Mouse (Mus musculus) ES-Bruce4 (cell line): ENCODE measurements around the gene Hist1h1a. TPM values are rescaled to one million over a fixed set of nuclear protein-coding genes. Genes with fewer than 3 reads are reported as not detected.

Experiments
- H3K27ac ChIP-seq: 2 replicates; pipeline ENCODE4 v1.5.1; 2012; ENCODE audit warnings: low read length, inconsistent platforms; ENCODE audit not compliant: insufficient read depth
- H3K27me3 ChIP-seq: 2 replicates; pipeline ENCODE4 v1.6.1; 2012; ENCODE audit warnings: mild to moderate bottlenecking, low read length, inconsistent platforms; ENCODE audit not compliant: control insufficient read depth, poor library complexity, insufficient read depth, severe bottlenecking
- H3K36me3 ChIP-seq: 2 replicates; pipeline ENCODE4 v1.6.1; 2012; ENCODE audit warnings: inconsistent platforms, mild to moderate bottlenecking, low read length, moderate library complexity; ENCODE audit not compliant: control insufficient read depth, poor library complexity, insufficient read depth, severe bottlenecking
- H3K4me1 ChIP-seq: one replicate; pipeline ENCODE4 v1.8.1; 2011; ENCODE audit warnings: low read length; ENCODE audit not compliant: control insufficient read depth, insufficient read depth
- H3K4me3 ChIP-seq: 2 replicates; pipeline ENCODE4 v1.5.1; 2011; ENCODE audit warnings: low read depth, mild to moderate bottlenecking, low read length
- H3K9ac ChIP-seq: 2 replicates; pipeline ENCODE4 v1.6.1; 2012; ENCODE audit warnings: low read depth, mild to moderate bottlenecking, inconsistent platforms; ENCODE audit not compliant: poor library complexity, severe bottlenecking
- H3K9me3 ChIP-seq: replicated peaks from 2 replicates; pipeline ENCODE4 v1.6.1; 2012; ENCODE audit warnings: mild to moderate bottlenecking, low read length, inconsistent platforms; ENCODE audit not compliant: control insufficient read depth, poor library complexity, insufficient read depth, severe bottlenecking
- CTCF ChIP-seq: IDR thresholded peaks from one replicate; pipeline ENCODE4 v1.8.1; 2011; ENCODE audit warnings: low read depth, low read length
- EP300 ChIP-seq: IDR thresholded peaks from 2 replicates; pipeline ENCODE4 v1.6.1; 2011; ENCODE audit warnings: low read depth, low read length; ENCODE audit not compliant: insufficient read depth
- POLR2A ChIP-seq: IDR thresholded peaks from one replicate; pipeline ENCODE4 v1.8.1; 2011; ENCODE audit warnings: low read length; ENCODE audit not compliant: insufficient read depth
- polyA plus RNA-seq: library from polyadenylated mRNA; stranded (reverse); fragments of >200 nt; gene quantifications from 2 replicates; pipeline ENCODE4 v1.2.4, GENCODE M21; 2011; ENCODE audit warnings: low read depth; ENCODE audit not compliant: missing spikeins, insufficient read depth, insufficient read length

Hist1h1a gene
- polyA plus RNA-seq, 1 experiment = 7.8 TPM

GRCm38 (mm10) chr13:23742007-23742406 lies 21.5 kb upstream of the Hist1h1a start:
- Histone ChIP-seq H3K9ac (no peak overlapping the region), H3K27ac (peak overlapping the region; percentile 97)
- TF ChIP-seq EP300 (no peak), CTCF (no peak), POLR2A (no peak)

DNA sequence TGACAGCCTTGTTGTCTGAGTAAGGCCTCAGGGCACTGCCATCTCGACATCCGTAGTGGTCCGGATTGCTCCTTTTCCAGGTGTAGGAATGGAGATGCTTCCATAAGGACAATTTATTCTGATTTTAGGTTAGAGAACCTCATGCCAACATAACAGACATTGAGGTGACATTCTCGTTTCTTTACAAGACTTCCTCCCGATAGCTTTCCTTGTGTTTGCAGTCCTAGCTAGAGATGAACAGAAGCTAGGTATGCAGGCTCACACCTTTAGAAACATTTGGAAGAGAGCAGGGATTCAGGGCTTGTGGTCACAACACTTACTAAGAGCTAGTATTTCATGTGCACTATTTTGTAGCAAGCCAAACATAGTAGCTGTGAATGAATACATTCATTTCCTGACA lies 20.3 kb upstream of the Hist1h1a start:
- Histone ChIP-seq H3K27me3 (no peaks in the 10 kb centered on the region), H3K36me3 (no peaks in the 10 kb centered on the region), H3K27ac (peak overlapping the region; percentile 80), H3K4me3 (no peak overlapping the region), H3K4me1 (no peaks in the 10 kb centered on the region), H3K9ac (0 out of 2 replicates have a peak overlapping the region, but pooled peaks have one; percentile 36), H3K9me3 (no peaks in the 10 kb centered on the region)
- TF ChIP-seq POLR2A (no peak), EP300 (no peak), CTCF (no peak)

More at GRCm38 (mm10) chr13:23742007-23742406, 21.5 kb upstream of the Hist1h1a start:
- Histone ChIP-seq H3K27me3 (no peaks in the 10 kb centered on the region), H3K4me1 (no peaks in the 10 kb centered on the region), H3K9me3 (no peaks in the 10 kb centered on the region), H3K36me3 (no peaks in the 10 kb centered on the region), H3K4me3 (no peak overlapping the region)

- peaks cover 2% of the 10 kb centered on the region for H3K4me1 ChIP-seq
- peak overlapping the region; percentile 91 for H3K9ac ChIP-seq
- peak overlapping the region; percentile 95 for H3K27ac ChIP-seq
- H3K27me3 ChIP-seq = no peaks in the 10 kb centered on the region
- H3K36me3 ChIP-seq = no peaks in the 10 kb centered on the region
- H3K4me3 ChIP-seq = peak overlapping the region; percentile 56; the same call in 1 of the 2 replicates
- TF ChIP-seq POLR2A (no peak), EP300 (no peak), CTCF (no peak)
- H3K9me3 ChIP-seq = no peaks in the 10 kb centered on the region
These were observed 19.5 kb upstream of the Hist1h1a start for GRCm38 (mm10) chr13:23743963-23744362.

DNA sequence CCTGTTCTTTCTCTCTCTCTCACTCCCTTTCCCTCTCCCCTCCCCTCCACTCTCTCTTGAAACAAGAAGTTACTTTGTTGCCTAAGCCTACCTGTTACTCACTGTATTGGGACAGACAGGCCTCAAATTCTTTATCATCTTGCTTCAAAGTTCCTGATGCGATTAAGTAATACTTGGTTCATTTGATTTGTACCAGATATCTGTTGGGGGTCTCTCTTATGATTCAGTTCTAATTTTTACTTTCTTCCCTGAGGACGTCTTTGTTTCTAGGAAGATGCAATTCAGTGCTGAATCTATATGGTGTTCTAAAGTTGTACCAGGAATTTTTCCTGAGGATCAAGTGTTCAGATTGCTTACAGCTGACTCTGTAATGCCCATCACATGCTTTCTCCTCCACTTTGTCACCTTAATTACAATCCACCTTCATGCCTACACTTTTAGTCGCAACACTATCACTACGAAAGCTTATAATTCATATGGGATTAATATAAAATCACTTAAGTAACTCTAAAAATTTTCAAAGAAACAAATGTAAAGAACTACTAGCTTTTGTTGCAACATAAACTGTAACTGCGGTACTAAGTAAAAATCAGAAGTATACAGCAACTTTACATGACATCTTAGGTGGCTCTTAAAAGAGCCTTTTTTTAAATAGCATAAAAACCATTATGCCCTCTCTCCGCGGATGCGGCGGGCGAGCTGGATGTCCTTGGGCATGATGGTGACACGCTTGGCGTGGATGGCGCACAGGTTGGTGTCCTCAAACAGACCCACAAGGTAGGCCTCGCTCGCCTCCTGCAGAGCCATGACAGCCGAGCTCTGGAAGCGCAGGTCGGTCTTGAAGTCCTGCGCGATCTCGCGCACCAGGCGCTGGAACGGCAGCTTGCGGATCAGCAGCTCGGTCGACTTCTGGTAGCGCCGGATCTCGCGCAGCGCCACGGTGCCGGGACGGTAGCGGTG lies 18.8 kb upstream of the Hist1h1a start:
- Histone ChIP-seq H3K9me3 (no peaks in the 10 kb centered on the region), H3K27ac (peak overlapping the region; percentile 95), H3K9ac (peak overlapping the region; percentile 91), H3K4me3 (peak overlapping the region; percentile 71), H3K4me1 (peaks cover 2% of the 10 kb centered on the region), H3K27me3 (no peaks in the 10 kb centered on the region), H3K36me3 (no peaks in the 10 kb centered on the region)
- TF ChIP-seq POLR2A = no peak
- TF ChIP-seq CTCF = no peak
- no peak for TF ChIP-seq EP300

- no peaks in the 10 kb centered on the region for H3K9me3 ChIP-seq
These were observed 17.9 kb upstream of the Hist1h1a start, which contains the start of gene Hist1h3c for GRCm38 (mm10) chr13:23745381-23746161. Gene Hist1h3c (minus strand): TSS chr13:23745602.

More at GRCm38 (mm10) chr13:23745381-23746161, 17.9 kb upstream of the Hist1h1a start, which contains the start of gene Hist1h3c:
- Histone ChIP-seq H3K4me1 (peaks cover 2% of the 10 kb centered on the region), H3K9ac (peak within 1 kb of the TSS; percentile 92), H3K4me3 (peak within 1 kb of the TSS; percentile 78), H3K36me3 (no peaks in the 10 kb centered on the region), H3K27ac (peak within 1 kb of the TSS; percentile 99), H3K27me3 (no peaks in the 10 kb centered on the region)
- TF ChIP-seq CTCF (no peak), POLR2A (peak; percentile 92), EP300 (no peak)
